Mouse (Mus musculus) lung, adult 18-20 months (tissue): Measurements from ENCODE around the gene Vmn2r38.
"Not testable (repeated sequence)": the region's sequence is repeated elsewhere in the genome, so short reads cannot be mapped to it uniquely, and the experiment has no call there.

ENCODE experiments used
- DNase-seq, 2 experiments: peaks; one replicate each; pipeline ENCODE4 v3.0.0; 2022; ENCODE audit warnings: mixed read lengths in 2 of 2

Vmn2r38 gene

GRCm38 (mm10) chr7:9097781-9098180 lies at the start of gene Vmn2r38:
TSS of gene Vmn2r38 (minus strand) at chr7:9097881.
- DNase-seq = not testable (repeated sequence)

GRCm38 (mm10) chr7:9065353-9065752 lies 32.3 kb downstream of the Vmn2r38 start:
- not testable (repeated sequence) for DNase-seq

- DNase-seq = not testable (repeated sequence)
Observed at GRCm38 (mm10) chr7:9030698-9031097, 67.0 kb downstream of the Vmn2r38 start, which contains the start of gene Vmn2r39. TSS of gene Vmn2r39 (minus strand) at chr7:9030798.
